Mouse (Mus musculus): ENCODE data around the gene Gchfr.

Gchfr gene

DNA sequence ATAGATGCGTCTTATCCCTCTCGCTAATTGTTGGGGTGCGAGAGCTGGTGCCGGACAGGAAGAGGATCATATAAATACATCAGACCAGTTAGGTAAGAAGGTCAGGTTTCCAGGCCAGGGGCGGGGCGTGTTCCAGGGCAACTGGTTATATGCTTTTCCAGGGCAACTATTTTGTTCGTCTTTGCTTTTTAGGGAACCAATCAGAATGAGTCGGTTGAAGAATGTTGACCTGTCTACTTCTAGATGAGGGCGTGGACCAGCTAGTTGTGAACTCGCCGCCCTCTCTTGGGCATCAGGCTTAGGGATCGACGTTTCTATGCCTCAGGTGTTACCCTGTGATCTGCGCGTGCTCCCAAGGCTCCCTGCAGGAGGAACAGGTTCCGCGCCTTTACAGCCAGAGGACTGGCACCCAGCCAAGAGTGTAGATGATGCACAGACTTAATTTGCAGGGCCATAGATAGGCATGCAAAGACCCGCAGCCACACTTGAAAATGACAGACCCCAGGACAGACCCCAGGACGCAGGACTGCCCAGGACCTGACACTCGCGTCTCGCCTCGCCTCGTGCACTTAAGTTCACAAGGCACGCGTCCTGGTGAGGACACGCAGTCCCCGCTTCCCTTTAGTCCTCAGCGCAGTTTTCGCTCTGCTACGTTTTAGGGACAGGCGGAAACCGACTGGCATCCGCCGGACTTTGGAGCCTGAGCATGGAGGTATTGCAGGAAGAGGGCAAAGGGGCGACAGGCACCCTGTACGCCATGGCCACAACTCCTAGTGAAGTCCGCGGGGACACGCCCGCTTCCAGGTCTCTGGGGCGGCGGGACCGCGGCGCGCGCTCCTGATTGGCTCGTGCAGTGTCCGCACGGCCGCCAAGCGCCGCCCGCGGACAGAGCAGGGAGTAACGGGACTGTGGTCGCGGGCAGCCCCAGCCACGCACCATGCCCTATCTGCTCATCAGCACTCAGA is at the start of gene Gchfr:
Gene Gchfr (plus strand): TSS at position 873 of the 965 bp plus-strand sequence.
- DNase-seq, result peak; percentile 88

DNA sequence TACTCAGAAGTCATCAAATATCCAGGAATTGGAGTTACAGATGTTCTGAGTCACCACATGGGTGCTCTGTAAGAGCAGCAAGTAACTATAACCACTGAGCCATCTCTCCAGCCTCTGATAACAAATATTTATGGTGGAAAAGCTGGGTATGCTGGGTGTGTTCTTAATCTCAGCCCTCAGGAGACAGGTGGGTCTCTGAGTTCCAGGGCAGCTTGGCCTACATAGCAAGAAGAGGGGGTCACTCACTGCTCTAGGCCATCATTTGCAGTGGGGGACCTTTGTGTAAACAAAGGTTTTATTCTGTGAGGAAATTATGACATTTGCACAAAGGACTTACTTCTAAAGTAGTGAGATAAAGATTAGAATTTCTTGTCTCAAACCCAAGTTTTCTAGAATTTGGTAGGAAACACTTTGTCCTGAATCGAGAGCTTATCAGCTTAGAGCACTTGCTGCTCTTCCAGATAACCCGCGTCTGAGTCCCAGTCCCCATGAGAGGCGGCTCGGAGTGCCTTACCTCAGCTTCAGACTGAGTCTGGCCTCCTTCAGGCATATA is 31.2 kb upstream of the Gchfr start:
- no peak for DNase-seq

DNA sequence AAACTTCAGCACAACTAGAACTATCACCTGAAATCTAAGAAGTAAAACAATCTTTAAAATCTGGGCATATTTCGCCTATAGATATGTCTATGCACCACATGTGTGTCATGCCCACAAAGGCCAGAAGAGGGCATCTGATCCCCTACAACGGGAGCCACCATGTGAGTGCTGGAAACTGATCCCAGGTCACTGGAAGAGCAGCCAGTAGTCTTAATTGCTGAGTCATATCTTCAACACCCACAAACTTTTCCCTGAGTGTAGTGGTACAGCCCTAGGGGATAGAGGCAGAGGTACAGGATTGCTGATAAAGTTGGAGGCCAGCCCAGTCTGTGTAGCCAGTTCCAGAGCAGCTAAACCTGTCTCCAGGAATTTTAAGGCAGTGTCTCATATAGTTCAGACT is 22.4 kb upstream of the Gchfr start:
- DNase-seq, result no peak

DNA sequence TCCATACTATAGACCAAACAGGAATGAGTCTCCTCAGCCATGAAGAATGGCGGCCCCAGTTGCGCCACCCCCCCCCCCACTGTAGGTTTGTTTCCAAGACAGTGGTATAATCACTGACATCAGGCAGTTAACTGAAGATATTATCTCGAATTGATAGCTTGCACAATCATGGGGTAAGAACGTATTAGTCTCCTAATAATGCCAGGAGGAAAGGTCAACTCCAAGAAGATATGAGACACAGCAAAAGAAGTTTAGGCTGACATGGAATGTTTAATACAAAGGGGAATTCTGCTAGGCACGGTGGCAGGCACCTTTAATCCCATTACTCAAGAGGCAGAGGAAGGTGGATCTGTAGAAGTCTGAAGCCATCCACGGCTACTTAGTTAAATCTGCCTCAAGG is 21.1 kb upstream of the Gchfr start:
- no peak for DNase-seq

DNA sequence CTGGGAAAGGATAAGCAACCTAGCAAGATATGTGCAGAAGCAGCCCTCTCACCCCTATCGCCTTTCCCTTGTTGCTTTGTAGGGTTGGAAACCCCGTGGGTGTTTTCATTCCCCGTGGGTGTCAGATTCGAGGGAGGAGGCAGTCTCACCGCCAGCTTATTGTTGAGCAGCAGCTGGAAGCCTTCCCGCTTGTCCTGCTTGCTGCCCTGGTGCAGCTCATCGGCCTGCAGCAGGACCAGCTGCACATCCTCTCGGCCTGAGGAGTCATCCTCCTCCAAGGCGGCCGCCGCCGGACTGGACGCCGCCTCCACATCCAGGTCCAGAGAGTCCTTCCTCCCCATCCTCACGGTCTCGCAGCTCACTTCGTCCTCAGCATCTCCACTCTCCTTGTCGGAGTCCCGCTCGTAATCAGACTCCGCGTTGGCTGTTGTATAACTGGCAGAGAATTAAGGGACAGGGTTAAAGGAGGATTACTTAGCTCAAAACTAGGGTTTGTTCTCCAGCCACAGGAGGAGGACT is 20.4 kb upstream of the Gchfr start:
- DNase-seq, result no peak

DNA sequence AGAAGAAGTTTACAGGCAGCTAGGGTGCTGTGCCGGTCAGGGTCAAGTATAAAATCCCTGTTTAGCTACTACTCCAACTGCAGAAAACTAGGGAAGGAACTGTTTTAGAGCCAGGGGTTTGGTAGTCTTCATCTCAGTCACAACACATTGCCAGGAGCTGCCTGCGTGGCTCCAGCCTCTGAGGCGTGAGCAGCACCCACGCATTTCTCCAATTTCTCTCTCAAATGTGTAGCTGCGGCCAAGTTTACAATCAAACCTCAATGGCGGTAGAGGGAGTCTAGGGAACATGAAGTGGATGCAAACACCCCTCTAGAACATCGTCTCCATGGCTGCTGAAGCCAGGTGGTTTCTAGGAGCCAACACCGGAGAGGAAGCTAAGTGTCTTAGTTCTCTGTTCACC is 19.8 kb upstream of the Gchfr start:
- no peak for DNase-seq

DNA sequence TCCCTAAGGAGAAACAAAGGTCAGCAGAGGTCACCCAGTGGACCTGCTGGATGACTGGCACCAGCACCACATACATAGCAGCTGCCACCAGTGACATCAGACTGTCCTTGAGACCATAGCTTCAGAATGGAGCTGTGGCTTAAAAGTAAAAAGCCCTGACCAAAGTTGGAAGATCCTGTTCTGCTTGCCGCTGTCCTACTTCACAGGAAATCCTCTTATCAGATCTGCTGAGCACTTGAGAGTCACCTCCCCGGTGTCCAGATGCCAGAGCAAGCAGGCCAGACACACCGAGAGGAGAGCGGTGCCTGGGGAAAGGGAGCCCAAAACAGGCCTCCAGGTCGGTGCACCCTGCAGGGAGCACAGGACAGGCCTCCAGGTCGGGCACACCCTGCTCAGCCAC is 15.3 kb upstream of the Gchfr start:
- DNase-seq, result no peak

DNA sequence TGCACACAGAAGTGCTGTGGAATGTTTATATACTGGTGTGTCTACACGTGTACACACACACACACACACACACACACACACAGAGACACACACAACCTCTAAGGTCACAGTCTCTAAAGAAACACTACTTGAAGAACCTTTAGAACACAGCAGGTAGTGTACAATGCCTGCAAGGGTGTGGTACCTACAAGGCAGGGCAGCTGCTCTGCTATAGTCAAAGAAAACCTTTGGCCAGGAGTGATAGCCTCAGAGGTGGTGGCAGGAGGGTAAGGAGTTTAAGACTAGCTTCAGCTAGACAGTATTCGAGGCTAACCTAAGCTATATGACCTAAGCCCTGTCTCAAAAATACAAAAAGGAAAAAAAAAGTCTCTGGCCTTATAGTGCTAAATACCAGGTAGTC is 12.9 kb upstream of the Gchfr start:
- DNase-seq, result no peak

DNA sequence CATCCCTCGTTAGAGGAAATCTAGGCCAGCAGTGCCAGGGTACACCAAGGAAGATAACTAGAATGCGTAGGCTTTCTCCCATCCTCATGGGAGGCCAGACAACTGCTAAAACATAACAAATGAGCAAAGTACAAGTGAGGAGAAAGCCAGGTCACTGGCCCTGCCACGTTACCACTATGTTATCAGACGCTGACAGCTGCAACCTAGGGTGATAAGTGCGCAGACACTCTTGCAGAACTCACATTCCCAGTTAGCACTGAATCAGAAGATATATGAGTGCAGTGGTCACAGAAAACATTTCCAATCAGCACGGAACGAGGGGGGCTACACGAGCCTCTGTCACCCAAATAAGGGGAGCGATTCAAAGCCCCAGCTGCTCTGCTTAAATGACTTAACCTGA is 12.2 kb upstream of the Gchfr start:
- DNase-seq, result no peak

DNA sequence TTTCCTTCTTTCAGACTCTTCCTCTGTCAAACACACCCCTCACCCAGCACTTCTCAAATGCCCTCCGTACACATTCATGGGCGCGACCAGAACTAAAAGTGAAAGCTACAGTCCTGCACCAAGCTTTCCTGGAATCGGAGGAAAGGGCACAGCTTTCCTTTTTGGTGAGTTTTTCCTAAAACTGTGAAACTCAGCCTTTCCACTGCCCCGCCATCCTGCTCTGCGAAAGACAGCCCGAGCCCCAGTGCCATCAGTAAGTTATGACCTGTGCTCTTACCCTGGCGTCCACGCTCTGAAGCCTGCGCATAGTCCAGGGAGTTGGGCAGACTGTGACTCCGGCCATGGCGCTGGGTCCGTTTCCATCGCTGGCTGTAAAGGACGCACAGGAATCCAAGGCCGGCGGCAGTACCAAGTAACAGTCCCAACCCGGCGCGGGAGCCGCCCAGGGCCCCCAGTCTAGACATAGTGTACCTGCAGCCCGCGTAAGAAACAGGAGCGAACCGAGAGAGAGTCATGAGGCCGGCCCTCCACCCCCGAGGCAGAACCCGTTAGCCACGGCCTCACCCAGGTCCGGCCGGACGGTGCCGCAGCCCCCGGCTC is 11.4 kb upstream of the Gchfr start:
- peak; percentile 51 for DNase-seq

DNA sequence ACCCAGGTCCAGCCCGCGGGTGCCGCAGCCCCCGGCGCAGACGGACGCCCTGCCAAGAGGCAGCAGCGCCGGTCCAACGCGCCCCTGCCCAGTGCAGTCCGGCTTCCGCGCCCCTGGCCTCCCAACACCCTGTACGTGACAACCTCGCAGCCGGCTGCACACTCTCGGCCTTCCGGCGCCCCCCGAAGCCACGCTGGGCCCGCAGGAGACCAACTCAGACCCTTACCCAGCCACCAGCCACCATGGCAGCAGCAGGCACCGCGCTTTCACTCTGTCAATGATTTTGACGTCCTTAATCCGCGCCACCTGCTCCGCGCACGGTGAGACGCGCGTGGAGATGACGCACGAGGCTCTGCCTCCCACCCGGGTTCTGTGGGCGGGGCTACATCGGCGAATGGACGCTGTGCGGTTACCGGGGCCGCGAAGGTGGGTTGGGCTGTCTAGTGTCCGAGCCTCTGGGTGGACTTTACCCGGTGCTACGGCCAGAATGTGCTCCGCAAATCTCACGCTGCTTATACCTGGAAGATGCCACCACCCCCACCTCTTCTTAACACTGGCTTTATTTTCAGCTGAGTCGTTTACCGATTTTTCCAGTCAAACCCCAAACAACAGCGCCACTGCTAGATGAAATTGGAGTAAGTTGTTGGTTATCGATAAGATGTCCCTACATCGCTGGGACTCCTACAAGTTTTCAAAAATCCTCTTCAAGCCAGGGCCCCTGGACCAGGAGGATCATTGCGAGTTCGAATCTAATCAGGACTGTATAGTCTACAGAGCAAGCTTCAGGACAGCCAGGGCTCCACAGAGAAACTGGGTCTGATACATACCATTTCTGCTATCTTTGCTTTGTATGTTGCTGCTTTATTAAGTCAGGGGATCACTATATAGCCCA is 10.6 kb upstream of the Gchfr start, which contains the start of gene Rmdn3:
Gene Rmdn3 (minus strand): TSS at position 354 of the 892 bp plus-strand sequence.
- DNase-seq, result peak; percentile 97

DNA sequence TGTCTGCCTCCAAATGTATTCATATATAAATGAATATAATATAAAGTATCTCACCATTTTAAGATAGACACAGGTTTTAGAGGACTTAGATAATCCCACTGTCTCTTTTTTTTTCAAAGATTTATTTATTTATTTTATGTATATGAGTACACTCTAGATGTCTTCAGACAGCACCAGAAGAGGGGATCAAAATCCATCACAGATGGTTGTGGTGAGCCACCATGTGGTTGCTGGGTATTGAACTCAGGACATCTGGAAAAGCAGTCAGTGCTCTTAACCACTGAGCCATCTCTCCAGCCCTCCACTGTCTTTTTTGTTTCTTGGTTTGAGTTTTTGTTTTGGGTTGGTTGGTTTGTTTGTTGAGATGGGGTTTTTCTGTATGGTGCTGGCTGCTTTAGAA is 9.7 kb upstream of the Gchfr start:
- DNase-seq, result no peak

DNA sequence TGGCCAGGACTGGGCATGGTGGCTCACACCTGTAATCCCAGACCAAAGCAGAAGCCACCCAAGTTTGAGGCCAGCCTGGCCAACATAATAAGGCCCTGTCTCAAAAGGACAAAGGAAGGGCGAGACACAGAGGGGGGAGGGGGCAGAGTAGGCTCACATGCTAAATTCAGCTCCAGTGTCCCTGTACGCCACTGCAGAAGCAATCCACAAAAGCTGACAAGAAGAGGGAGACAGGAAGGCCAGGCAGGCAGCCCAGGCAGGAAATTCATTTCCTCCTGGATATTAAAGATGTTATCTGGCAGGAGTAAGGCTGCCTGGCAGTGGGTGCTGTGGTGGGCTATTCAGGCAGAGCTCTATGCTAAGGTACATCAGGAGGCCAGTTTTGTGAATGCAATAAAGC is 6.3 kb upstream of the Gchfr start:
- DNase-seq, result peak; percentile 68

DNA sequence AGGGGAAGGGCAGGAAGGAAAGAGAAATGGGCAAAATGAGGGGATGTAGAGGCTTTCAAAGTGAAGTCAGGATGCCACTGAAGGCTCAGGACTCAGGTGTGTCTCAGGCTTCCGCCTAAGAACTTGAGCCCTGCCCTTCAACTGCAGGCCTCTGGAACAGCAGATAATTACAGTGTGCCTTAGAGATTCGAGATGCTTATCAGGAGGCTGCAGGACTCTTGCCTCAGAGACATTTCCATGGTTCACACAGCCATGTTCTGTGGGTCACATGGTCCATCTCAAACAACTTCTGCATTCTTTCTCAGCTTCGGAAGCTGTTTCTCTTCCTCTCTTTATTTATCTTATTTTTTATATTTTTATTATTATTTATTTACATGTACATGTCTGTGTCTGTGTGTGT is 4.4 kb upstream of the Gchfr start:
- DNase-seq, result no peak

DNA sequence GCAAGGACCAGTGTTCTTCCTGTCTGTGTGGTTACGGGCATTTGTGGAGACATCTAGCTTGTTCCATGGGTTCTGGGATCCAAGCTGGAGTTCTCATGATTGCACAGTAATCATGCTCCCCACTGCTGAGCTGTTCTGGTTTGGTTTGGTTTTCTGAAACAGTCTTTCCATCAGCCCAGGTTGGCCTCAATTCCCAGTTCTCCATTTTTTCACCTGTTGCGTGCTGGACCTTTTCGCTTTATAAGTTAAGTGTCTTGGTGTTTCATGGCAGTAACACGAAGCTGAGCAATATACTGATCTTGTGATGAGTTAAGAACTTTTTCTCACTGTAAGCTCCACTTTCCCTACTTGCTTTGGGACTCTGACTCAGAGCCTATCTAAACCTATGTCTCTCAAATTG is 3.6 kb upstream of the Gchfr start:
- no peak for DNase-seq

DNA sequence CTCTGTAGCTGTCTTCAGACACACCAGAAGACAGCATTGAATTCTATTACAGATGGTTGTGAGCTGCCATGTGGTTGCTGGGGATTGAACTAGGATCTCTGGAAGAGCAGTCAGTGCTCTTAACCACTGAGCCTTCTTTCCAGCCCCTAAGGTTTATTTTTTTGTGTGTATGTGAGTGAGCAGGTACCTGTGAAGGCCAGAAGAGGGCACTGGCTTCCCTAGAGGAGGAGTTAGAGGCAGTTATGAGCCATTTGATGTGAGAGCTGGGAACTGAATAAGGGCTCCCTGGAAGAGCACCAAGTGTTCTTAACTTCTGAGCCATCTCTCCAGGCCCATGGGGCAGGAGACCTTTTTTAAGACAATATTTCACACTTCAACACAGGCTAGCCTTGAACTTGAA is 2.2 kb upstream of the Gchfr start:
- DNase-seq, result no peak

DNA sequence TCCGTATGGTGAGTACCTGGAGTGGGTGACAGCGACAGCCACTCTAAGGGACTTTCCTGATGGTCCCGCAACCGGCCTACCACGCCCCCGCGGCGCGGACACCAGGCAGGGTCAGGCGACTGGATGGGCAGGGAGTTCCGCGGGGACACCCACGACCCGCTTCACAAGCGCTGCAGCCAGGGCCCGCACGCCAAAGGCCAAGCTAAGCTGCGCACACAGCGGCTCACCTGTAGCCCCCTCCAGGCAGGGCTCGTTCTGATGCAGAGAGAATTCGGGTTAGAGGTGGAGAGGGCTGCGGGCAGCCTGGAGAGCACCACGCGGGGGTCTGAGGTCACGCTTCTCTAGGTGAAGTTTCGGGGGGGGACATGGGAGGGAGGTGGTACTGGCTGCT is 288 bp downstream of the Gchfr start:
- no peak for DNase-seq

DNA sequence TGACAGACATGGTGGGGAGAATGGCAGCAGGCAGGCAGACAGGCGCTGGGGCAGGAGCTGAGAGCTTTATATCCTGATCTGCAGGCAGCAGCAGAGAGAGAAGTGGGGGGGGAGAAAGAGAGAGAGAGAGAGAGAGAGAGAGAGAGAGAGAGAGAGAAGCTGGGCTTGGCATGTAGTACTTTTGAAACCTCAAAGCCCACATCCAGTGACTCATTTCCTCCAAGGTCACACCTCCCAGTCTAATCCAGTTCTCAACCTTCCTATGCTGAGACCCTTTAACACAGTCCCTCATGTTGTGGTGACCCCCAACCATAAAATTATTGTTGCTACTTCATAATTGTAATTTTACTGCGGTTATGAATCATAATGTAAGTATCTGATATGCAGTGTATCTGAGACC is 2.7 kb downstream of the Gchfr start:
- DNase-seq, result no peak

DNA sequence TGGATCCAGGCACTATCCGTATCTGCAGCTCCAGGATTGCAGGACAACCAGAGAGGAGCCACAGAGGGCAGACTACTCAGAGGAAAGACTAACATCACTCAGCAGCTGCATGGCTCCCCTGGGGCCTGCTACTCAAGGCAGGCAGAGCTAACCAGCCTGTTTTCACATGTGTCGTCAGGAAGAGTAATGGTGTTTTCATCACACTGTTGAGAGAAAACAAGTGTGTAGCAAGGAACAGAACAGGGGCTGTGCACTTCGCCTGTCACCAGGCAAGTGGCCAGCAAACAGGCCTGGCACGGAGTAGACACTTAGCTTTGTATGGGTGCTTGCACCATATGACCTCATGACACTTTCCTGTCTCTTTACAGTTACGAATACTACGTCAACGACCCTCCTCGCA is 4.0 kb downstream of the Gchfr start:
- DNase-seq, result peak; percentile 34

DNA sequence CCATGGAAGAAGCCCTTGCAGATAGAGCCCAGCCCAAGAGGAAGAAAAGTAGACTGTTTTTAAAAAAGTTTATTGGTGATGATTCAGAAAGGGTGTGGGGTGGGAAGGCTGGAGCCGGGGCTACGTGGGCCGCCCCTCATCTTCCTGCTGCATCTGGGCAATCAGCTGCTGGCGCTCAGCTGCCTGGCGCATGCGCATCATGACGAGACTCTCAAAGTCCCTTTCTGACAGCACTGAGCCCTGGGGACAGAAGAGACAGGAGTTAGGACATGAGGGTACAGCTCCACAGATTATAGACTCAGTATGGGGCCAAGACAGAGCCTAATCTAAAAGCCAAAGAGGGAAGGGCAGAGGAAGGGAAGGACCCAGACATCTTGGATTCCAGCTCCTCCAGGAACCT is 4.9 kb downstream of the Gchfr start:
- DNase-seq, result no peak

DNA sequence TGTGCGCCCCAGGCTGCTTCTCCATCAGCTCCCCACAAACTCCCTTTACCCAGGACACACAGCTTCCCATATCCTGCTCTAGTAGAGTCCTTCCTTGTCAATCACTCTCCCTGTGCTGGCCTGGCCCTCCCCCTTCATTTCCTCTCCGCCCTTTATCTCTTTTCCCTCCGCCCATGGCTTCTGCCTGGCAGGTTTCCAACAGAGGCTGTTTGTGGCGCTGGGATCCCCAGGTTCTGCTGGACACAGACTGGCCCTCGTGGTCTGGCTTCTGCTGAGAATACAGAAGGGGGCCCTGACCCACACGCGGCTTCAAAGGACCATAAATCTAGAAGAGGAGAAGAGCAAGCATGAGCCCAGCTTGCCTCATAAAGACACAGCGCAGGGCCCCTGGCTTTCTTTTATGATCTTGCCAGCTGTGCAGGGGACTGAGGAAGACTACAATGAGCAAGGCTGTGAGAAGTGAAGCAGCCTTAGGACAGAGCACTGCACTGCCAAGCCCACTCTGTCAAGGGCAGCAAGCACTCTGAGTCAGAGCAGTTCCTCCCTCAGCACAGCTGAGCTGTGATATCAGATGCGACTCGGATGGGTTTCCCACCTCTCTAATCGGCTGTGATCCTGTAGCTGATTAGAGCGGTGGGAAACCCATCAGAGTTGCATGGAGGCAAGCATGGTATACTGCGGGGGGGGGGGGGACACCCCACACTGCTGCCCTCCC is 5.4 kb downstream of the Gchfr start:
- peak; percentile 88 for DNase-seq

DNA sequence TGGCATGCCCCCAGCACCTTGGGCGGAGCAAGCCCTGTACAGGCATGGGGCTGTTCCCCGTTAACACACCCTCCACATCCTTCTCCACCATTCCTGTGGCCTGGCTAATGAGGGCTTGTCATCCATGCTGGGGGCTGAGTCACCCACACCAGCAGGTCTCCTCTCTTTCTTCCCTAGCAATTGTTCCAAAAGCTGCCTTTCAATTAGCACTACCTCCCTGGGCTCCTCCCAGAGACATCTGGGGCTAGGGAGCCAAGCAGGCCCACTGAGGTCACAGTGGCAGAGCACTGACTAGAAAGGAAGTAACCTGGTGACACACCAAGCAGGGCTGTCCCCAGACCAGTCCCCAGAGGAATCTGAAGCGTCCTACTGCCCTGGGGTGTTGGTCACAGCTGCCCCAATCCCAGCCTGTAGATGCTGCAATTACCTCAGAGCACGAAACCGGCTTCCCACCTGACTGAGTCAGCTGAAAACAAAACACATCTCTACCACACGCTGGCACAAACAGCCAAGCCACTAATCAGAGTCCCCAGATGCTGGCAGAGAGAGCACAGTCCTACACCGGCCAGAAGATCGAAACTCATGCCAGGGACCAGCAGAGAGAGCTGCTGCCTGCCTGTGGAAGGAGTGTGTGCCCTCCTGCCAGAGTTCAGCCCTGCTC is 6.5 kb downstream of the Gchfr start, which contains the start of gene Gm14137:
Gene Gm14137 (plus strand): TSS at position 519 of the 661 bp plus-strand sequence.
- DNase-seq, result no peak
